Mouse (Mus musculus): ENCODE measurements around the gene Shb.
A peak's percentile ranks its signal among the peaks of the same experiment; 100 is the strongest.

DNA sequence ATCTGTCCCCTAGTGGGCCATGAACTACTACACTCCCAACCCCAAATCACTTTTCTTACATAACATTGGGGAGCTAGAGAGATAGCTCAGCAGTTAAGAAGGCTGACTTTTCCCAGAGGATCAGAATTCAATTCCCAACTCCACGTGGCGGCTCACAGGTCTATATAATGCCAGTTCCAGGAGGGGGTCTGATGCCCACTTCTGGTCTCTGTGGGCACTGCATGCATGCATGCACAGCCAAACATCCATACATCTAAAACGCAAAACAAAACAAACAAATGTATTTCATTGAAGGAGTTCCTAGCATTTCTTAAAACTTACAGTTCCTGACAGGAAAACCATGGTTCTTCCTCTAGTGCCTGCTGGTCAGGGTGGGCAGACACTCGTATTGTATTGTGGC lies 140.2 kb downstream of the Shb start:
- TF ChIP-seq CTCF (IDR thresholded peaks at IDR 0.05; ENCODE audit: control insufficient read depth, insufficient read depth, low read length) = 0 out of 2 replicates have a peak, but pooled peaks have one; percentile 2
- no peak for TF ChIP-seq POLR2A (IDR thresholded peaks at IDR 0.05; ENCODE audit: borderline replicate concordance, control insufficient read depth, low read depth, low read length)

All from bone marrow, adult 2 months (tissue).